Comparison of ENCODE assay signal across 28 mouse cellular contexts in genomic region chr5:75014768-75015167, GRCm38 (mm10). TPM values are rescaled to one million over a fixed set of nuclear protein-coding genes. Genes with fewer than 3 reads are reported as not detected.
DNase-seq lines count a peak whose midpoint lies in the region; ATAC-seq and TF ChIP-seq lines count a peak whose summit lies in the region.
"Had no signal": no experiment of that assay in that cellular context is flagged by ENCODE, and none has a peak within 500 bp of the region (broad histone marks: within the 10 kb centered on the region; RNA-seq: fewer than 3 reads in every experiment).

No protein-coding gene starts in this region.

- TF ChIP-seq POLR2A in brain, embryonic 14.5 days (IDR thresholded peaks at IDR 0.05; ENCODE audit: borderline replicate concordance, extremely low read depth, insufficient read depth, insufficient read length, poor library complexity, severe bottlenecking) = no peak

- H3K9ac ChIP-seq in midbrain, embryonic 11.5 days (ENCODE audit: low read length) = no peak overlapping the region
- no peak overlapping the region for H3K9ac ChIP-seq in midbrain, embryonic 15.5 days
- H3K9ac ChIP-seq: embryonic facial prominence, embryonic 13.5 days; embryonic facial prominence, embryonic 15.5 days; forebrain, embryonic 13.5 days had no signal

- no peak for TF ChIP-seq CTCF in brain, embryonic 14.5 days (IDR thresholded peaks at IDR 0.05; ENCODE audit: borderline replicate concordance, extremely low read depth, insufficient read depth, insufficient read length)

- H3K27me3 ChIP-seq in midbrain, embryonic 11.5 days (ENCODE audit: control insufficient read depth, insufficient read depth, low read length) = peaks cover 73% of the 10 kb centered on the region
- peaks cover 38% of the 10 kb centered on the region for H3K27me3 ChIP-seq in midbrain, embryonic 15.5 days (replicated peaks)
- H3K27me3 ChIP-seq: CH12.LX; embryonic facial prominence, embryonic 13.5 days; embryonic facial prominence, embryonic 15.5 days; Patski had no signal

- H3K4me2 ChIP-seq in midbrain, embryonic 11.5 days = no peak overlapping the region
- no peak overlapping the region for H3K4me2 ChIP-seq in midbrain, embryonic 15.5 days
- H3K4me2 ChIP-seq: embryonic facial prominence, embryonic 13.5 days; embryonic facial prominence, embryonic 15.5 days; forebrain, embryonic 13.5 days had no signal

- no peak overlapping the region for H3K4me3 ChIP-seq in midbrain, embryonic 11.5 days (ENCODE audit: low read depth, low read length)
- no peak overlapping the region for H3K4me3 ChIP-seq in midbrain, embryonic 15.5 days
- H3K4me3 ChIP-seq: embryonic facial prominence, embryonic 13.5 days; embryonic facial prominence, embryonic 15.5 days; erythroblast, embryonic 14.5 days; forebrain, embryonic 10.5 days; forebrain, embryonic 13.5 days had no signal

- H3K36me3 ChIP-seq in midbrain, embryonic 11.5 days (ENCODE audit: control insufficient read depth, insufficient read depth, low read length) = no peaks in the 10 kb centered on the region
- no peaks in the 10 kb centered on the region for H3K36me3 ChIP-seq in midbrain, embryonic 15.5 days (replicated peaks)
- H3K36me3 ChIP-seq: embryonic facial prominence, embryonic 15.5 days had no signal

- no peak for ATAC-seq in midbrain, embryonic 11.5 days (ENCODE audit: low FRiP score)
- ATAC-seq in midbrain, embryonic 15.5 days (replicated peaks) = no peak
- ATAC-seq: activated CD4-positive, CD25-positive, alpha-beta regulatory T cell, adult 4 months; CD4-positive, CD25-positive, alpha-beta regulatory T cell, adult 4 months; forebrain, embryonic 13.5 days; forebrain, embryonic 16.5 days; Patski had no signal

- H3K9me3 ChIP-seq in midbrain, embryonic 11.5 days (ENCODE audit: control insufficient read depth, low read length) = no peaks in the 10 kb centered on the region
- H3K9me3 ChIP-seq in midbrain, embryonic 15.5 days = no peaks in the 10 kb centered on the region
- H3K9me3 ChIP-seq: embryonic facial prominence, embryonic 13.5 days; embryonic facial prominence, embryonic 15.5 days; forebrain, embryonic 10.5 days; forebrain, embryonic 13.5 days; G1E had no signal

- H3K4me1 ChIP-seq in midbrain, embryonic 11.5 days (ENCODE audit: control insufficient read depth, insufficient read depth, low read length) = peaks cover 7% of the 10 kb centered on the region
- peaks cover 8% of the 10 kb centered on the region for H3K4me1 ChIP-seq in midbrain, embryonic 15.5 days
- H3K4me1 ChIP-seq: embryonic facial prominence, embryonic 15.5 days had no signal

- WGBS in midbrain, embryonic 11.5 days = 60% methylated on average over 1 of the region's 1 CpGs
- WGBS in midbrain, embryonic 15.5 days = 39% methylated on average over 1 of the region's 1 CpGs

- peak; percentile 22 for DNase-seq in embryo, embryonic 10.5 days (ENCODE audit: low spot score)
- no peak for DNase-seq in embryo, embryonic 11 days
- DNase-seq in heart, adult 11 months = peak; percentile 65
- DNase-seq in heart, adult 8-10 months (ENCODE audit: low spot score) = no peak
- peak; percentile 91 for DNase-seq in midbrain, embryonic 11.5 days (ENCODE audit: low spot score, missing footprints)
- DNase-seq in brain, embryonic 14.5 days (ENCODE audit: low read depth) = peak; percentile 42
- DNase-seq: adrenal gland, adult 8-10 months; adrenal gland, postnatal 14 days; adrenal gland, postnatal 36 days; B cell, adult 2 months; cerebellum, adult 11 months; cerebellum, adult 18-20 months; cerebellum, adult 8-10 months; cerebellum, adult 9-11 months; cerebellum, postnatal 14 days; cerebellum, postnatal 36 days had no signal

- no peak overlapping the region for H3K27ac ChIP-seq in midbrain, embryonic 11.5 days (ENCODE audit: low read depth, low read length)
- no peak overlapping the region for H3K27ac ChIP-seq in midbrain, embryonic 15.5 days
- H3K27ac ChIP-seq: embryonic facial prominence, embryonic 13.5 days; embryonic facial prominence, embryonic 15.5 days; forebrain, embryonic 10.5 days; forebrain, embryonic 13.5 days had no signal

RNA-seq across cellular contexts. Expression of gene Chic2, which starts 29.8 kb away (rescaled TPM):
- total RNA-seq in heart, adult 8-10 months (2022) = 10 to 100 TPM; 13.9 to 18.2 (median 14.7) TPM
- 36.3 and 37.2 TPM in 2 replicates for polyA plus RNA-seq in midbrain, embryonic 11.5 days (2014; fragmentation: Nextera tagmentation; extraction: Ambion mirVana)
- polyA plus RNA-seq in midbrain, embryonic 15.5 days (2015; fragmentation: Nextera tagmentation; extraction: Ambion mirVana) = 27.5 and 30.3 TPM in 2 replicates
- polyA plus RNA-seq in brain, embryonic 14.5 days (2012; rRNA removed) = 27.9 and 31.6 TPM in 2 replicates

Comparison
In these comparisons a context has a peak if more than half of its experiments do, and no peak if none do; other contexts are left out.
1. DNase-seq: peak in embryo, embryonic 10.5 days (single experiment), heart, adult 11 months (single experiment), midbrain, embryonic 11.5 days (single experiment) and brain, embryonic 14.5 days (single experiment); none in embryo, embryonic 11 days (single experiment) and heart, adult 8-10 months (single experiment).